Mouse (Mus musculus) kidney, postnatal 0 days (tissue): Measurements from ENCODE around the gene Tsen54. TPM values are rescaled to one million over a fixed set of nuclear protein-coding genes. Genes with fewer than 3 reads are reported as not detected.

Source experiments
- ATAC-seq: fragments of 200-750 bp; cut with Nextera tagmentation; replicated peaks from 2 replicates; pipeline ENCODE4 v1.8.0; 2017; ENCODE audit warnings: low read depth, moderate number of reproducible peaks, moderate TSS enrichment, moderate library complexity; ENCODE audit not compliant: low FRiP score
- DNase-seq: peaks from one replicate; pipeline ENCODE4 v3.0.0-alpha.2; 2016; ENCODE audit warnings: low spot score
- H3K27ac ChIP-seq: fragments of 300-500 bp; sonication (generic); 2 replicates; pipeline ENCODE4 v1.5.1; 2014; ENCODE audit warnings: mild to moderate bottlenecking
- H3K27me3 ChIP-seq: fragments of 300-500 bp; sonication (generic); 2 replicates; pipeline ENCODE4 v1.6.1; 2014; ENCODE audit warnings: low read length, mixed read lengths; ENCODE audit not compliant: insufficient read depth
- H3K36me3 ChIP-seq: fragments of 300-500 bp; sonication (generic); 2 replicates; pipeline ENCODE4 v1.6.1; 2014; ENCODE audit warnings: low read length, mixed read lengths; ENCODE audit not compliant: insufficient read depth
- H3K4me1 ChIP-seq: fragments of 300-500 bp; sonication (generic); replicated peaks from 2 replicates; pipeline ENCODE4 v1.6.1; 2014; ENCODE audit warnings: antibody characterized with exemption, low read length, mixed read lengths; ENCODE audit not compliant: insufficient read depth
- H3K4me2 ChIP-seq: fragments of 300-500 bp; sonication (generic); 2 replicates; pipeline ENCODE4 v1.6.1; 2014; ENCODE audit warnings: mild to moderate bottlenecking, low read length, moderate library complexity, mixed read lengths
- H3K4me3 ChIP-seq: fragments of 300-500 bp; sonication (generic); replicated peaks from 2 replicates; pipeline ENCODE4 v1.5.1; 2014; ENCODE audit warnings: low read depth, low read length
- H3K9ac ChIP-seq: fragments of 300-500 bp; sonication (generic); 2 replicates; pipeline ENCODE4 v1.6.1; 2014; ENCODE audit warnings: low read depth, low read length
- H3K9me3 ChIP-seq: fragments of 300-500 bp; sonication (generic); replicated peaks from 2 replicates; pipeline ENCODE4 v1.6.1; 2016; ENCODE audit warnings: low read length, inconsistent platforms, mixed read lengths
- CTCF ChIP-seq: IDR thresholded peaks from 2 replicates; pipeline ENCODE4 v1.5.1; 2016; ENCODE audit warnings: antibody characterized with exemption, low read depth, mild to moderate bottlenecking, moderate library complexity
- WGBS: fragments of 180-500 bp; shearing (Covaris S2); extraction: QIAGEN DNeasy Blood & Tissue Kit; methylation state at CpG from one replicate; pipeline ENCODE4 v1.1.7; 2014; 5-methylcytosine and 5-hydroxymethylcytosine counted together
- polyA plus RNA-seq: library from polyadenylated mRNA; unstranded; fragments of >200 nt; fragmentation: Nextera tagmentation; extraction: Ambion mirVana; gene quantifications from 2 replicates; pipeline ENCODE4 v1.2.1, GENCODE M21; 2015

Gene Tsen54
- polyA plus RNA-seq, 1 experiment from 2014 or later: 34.7 TPM

DNA sequence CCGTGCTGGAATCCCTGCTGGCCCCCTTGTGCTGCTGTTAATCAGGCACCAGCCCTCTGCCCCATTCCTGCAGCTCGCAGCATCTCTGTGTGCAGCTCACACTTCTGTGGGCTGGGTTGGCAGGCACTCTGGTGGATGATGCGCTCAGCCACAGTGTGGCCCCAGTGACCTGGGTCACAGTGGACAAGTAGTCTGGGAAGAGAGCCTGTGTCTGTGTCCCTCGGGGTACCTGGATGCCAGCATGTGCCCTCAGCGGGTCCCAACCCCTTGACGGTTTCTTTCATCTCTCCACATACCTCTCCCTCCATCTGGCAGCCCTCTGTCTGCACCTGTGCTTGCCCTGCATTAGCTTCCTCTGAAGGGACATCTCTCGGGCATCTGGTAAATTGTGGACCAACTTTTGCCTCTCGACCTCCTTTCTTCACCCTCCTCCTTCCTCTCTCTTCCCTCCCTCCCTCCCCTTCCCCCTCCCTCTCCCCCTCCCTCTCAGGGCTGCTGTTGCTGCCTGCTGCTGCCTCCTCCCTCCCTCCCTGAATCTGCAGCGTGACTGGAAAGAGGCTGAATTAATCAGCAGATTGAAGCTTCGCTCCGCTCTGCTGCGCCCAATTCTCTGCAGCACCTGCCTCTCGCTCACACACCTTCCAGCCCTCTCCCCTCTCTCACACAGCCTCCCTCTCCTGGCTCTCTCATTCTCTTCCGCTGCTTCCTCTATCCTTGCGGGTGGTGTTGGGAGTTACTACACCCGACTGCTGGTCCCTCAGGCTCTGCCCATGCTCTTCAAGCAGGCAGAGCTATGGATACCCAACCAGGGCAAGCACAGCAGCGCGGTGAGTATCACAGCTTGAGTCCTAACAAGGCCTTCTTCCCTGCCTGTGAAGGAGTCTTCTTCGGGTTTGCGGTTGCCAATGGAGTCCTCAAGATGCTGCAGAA lies 34.1 kb upstream of the Tsen54 start:
- no peaks in the 10 kb centered on the region for H3K27me3 ChIP-seq
- 29% methylated on average over 20 of the region's 20 CpGs for WGBS
- peak overlapping the region; percentile 89 for H3K27ac ChIP-seq
- no peak overlapping the region for H3K9ac ChIP-seq
- DNase-seq (peak; percentile 40), ATAC-seq (peak; percentile 29; the same call in 1 of the 2 replicates)
- no peak overlapping the region for H3K4me3 ChIP-seq
- no peak for TF ChIP-seq CTCF
- H3K4me2 ChIP-seq: peak overlapping the region; percentile 23; the same call in 1 of the 2 replicates
- H3K4me1 ChIP-seq: peaks cover 55% of the 10 kb centered on the region
- no peaks in the 10 kb centered on the region for H3K36me3 ChIP-seq
- no peaks in the 10 kb centered on the region for H3K9me3 ChIP-seq

DNA sequence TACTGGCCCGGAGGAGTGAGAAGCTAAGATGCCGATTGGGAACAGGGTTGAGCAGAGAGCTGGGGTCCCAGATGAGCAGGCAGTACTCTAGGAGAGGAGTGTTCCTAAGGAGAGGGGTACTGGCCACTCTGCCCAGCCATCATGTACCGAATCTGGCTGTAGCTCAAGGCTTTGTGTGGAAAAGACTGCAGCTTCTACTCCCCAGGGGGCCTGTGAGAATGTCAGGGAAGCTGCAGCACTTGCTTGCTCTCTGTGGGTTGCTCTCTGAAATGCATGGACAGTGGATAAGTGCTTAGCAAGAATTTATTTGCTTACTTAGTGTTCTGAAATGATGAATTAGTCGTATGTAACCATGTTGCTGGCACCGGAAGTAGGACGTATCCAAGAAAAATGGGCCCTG lies 28.1 kb upstream of the Tsen54 start:
- DNase-seq (no peak), ATAC-seq (no peak)
- 60% methylated on average over 6 of the region's 6 CpGs for WGBS
- no peak overlapping the region for H3K27ac ChIP-seq
- no peak overlapping the region for H3K9ac ChIP-seq
- H3K4me2 ChIP-seq: no peak overlapping the region
- no peak overlapping the region for H3K4me3 ChIP-seq
- no peaks in the 10 kb centered on the region for H3K9me3 ChIP-seq
- peaks cover 25% of the 10 kb centered on the region for H3K36me3 ChIP-seq
- TF ChIP-seq CTCF: no peak; the same call in 1 of the 2 replicates
- H3K27me3 ChIP-seq: no peaks in the 10 kb centered on the region
- H3K4me1 ChIP-seq: no peaks in the 10 kb centered on the region

DNA sequence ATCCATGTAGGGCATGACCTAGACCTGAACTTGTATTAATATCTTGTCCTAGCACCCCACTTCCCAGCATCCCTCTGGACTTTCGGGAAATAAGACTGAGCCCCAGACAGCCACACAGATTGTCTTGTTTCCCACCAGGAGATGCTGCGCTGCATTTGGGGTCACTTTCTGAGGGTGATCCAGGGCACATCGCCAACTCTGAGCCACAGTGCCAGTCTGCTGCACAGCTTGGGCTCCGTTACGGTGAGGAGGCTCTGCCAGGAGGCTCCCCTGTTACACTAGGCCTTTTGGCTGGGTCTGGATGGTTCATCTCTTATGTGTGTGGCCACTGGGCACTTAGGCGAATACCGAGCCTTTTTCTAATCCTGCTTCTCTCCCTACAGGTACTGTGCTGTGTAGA lies 24.7 kb upstream of the Tsen54 start:
- Histone ChIP-seq H3K9me3 (no peaks in the 10 kb centered on the region), H3K36me3 (peaks cover 54% of the 10 kb centered on the region), H3K4me1 (no peaks in the 10 kb centered on the region), H3K4me3 (no peak overlapping the region), H3K27me3 (no peaks in the 10 kb centered on the region), H3K4me2 (no peak overlapping the region), H3K27ac (no peak overlapping the region), H3K9ac (no peak overlapping the region)
- ATAC-seq (no peak), DNase-seq (no peak)
- TF ChIP-seq CTCF: no peak
- WGBS: 94% methylated on average over 7 of the region's 7 CpGs

DNA sequence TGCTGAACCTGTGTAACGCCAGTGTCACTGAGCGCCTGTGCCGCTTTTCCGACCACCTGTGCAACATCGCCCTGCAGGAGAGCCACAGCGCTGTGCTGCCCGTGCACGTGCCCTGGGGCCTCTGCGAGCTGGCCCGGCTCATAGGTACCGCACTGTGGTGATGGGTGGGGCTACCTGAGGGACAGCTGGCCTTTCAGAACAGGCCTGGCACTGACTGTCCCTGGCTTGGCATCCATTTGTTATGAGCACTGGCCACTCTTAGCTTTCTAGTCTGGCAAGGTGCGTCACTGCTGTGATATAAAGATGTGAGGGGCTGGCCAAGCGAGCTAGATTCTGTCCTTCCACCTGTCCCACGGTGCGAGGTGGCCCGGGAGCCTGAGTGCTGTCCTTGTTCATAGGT lies 22.6 kb upstream of the Tsen54 start:
- Histone ChIP-seq H3K4me1 (no peaks in the 10 kb centered on the region), H3K4me3 (no peak overlapping the region), H3K9me3 (no peaks in the 10 kb centered on the region), H3K4me2 (no peak overlapping the region), H3K9ac (no peak overlapping the region), H3K27ac (no peak overlapping the region), H3K27me3 (no peaks in the 10 kb centered on the region), H3K36me3 (peaks cover 66% of the 10 kb centered on the region)
- WGBS: 84% methylated on average over 16 of the region's 16 CpGs
- TF ChIP-seq CTCF: no peak
- ATAC-seq (no peak), DNase-seq (no peak)

DNA sequence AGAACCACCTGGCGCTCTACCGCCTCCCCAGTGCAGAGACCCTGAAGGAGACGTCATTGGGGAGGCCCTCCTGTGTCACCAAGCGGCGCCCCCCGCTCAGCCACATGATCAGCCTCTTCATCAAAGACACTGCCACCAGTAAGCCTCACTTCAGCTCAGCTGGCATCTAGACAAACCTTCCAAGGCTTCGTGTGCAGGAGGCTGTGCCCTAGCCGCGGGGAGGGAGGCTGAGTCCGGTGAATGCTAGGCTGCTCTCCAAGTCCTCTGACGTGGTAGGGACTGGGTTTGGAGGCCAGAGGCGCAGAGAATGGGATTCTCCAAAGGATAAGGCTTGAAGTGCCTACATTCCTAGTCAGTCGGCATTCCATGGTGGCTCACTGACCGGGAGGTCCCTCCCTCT lies 22.2 kb upstream of the Tsen54 start:
- Histone ChIP-seq H3K4me3 (no peak overlapping the region), H3K36me3 (peaks cover 67% of the 10 kb centered on the region), H3K9me3 (no peaks in the 10 kb centered on the region), H3K27me3 (no peaks in the 10 kb centered on the region), H3K9ac (no peak overlapping the region), H3K4me1 (no peaks in the 10 kb centered on the region), H3K27ac (no peak overlapping the region), H3K4me2 (no peak overlapping the region)
- TF ChIP-seq CTCF: no peak
- 90% methylated on average over 14 of the region's 14 CpGs for WGBS
- no peak for DNase-seq
- no peak for ATAC-seq

DNA sequence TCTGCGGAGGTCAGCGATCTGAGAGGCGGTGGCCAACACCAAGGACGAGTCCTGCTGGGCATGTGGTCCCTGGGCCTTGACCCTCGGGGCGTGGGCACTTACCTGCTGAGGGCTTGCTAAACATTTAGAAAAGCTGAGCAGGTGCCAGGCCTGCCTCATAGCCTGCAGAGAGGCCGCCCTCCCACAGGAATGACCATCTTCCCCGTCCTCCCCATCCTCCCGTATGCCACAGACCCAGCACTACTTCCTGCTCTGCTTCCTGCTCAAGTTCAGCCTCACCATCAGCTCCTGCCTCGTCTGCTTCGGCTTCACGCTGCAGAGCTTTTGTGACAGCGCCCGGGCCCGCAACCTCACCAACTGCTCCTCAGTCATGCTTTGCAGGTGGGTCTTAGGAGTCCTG lies 17.6 kb upstream of the Tsen54 start:
- DNase-seq: no peak
- Histone ChIP-seq H3K4me3 (no peak overlapping the region), H3K4me2 (no peak overlapping the region), H3K27me3 (no peaks in the 10 kb centered on the region), H3K4me1 (no peaks in the 10 kb centered on the region), H3K36me3 (peaks cover 80% of the 10 kb centered on the region), H3K27ac (no peak overlapping the region), H3K9ac (no peak overlapping the region), H3K9me3 (no peaks in the 10 kb centered on the region)
- no peak for ATAC-seq
- 73% methylated on average over 15 of the region's 15 CpGs for WGBS
- no peak for TF ChIP-seq CTCF
